10 mouse cellular contexts compared by ENCODE assay signal in genomic region chr2:162867516-162868029, GRCm38 (mm10).
A peak's percentile ranks its signal among the peaks of the same experiment; 100 is the strongest.
DNase-seq lines count a peak whose midpoint lies in the region; ATAC-seq lines count a peak whose summit lies in the region.
"Had no signal": no experiment of that assay in that cellular context is flagged by ENCODE, and none has a peak within 500 bp of the region (broad histone marks: within the 10 kb centered on the region; RNA-seq: fewer than 3 reads in every experiment).

No protein-coding gene starts in this region.

- H3K27me3 ChIP-seq in heart, embryonic 10.5 days (ENCODE audit: insufficient read depth, poor library complexity, severe bottlenecking) = peaks cover 23% of the 10 kb centered on the region
- H3K27me3 ChIP-seq in hindbrain, embryonic 13.5 days = peaks cover 13% of the 10 kb centered on the region; the same call in 1 of the 2 replicates
- H3K27me3 ChIP-seq in midbrain, embryonic 15.5 days (replicated peaks) = no peaks in the 10 kb centered on the region

- 0 out of 2 replicates have a peak overlapping the region, but pooled peaks have one; percentile 6 for H3K9ac ChIP-seq in hindbrain, embryonic 13.5 days
- peak overlapping the region; percentile 13; the same call in 1 of the 2 replicates for H3K9ac ChIP-seq in midbrain, embryonic 15.5 days

- peak overlapping the region; percentile 52 for H3K4me3 ChIP-seq in heart, embryonic 10.5 days
- peak overlapping the region; percentile 25 for H3K4me3 ChIP-seq in hindbrain, embryonic 13.5 days
- H3K4me3 ChIP-seq in midbrain, embryonic 15.5 days = peak overlapping the region; percentile 26

- 7% methylated on average over 15 of the region's 15 CpGs for WGBS in heart, embryonic 10.5 days
- 4% methylated on average over 15 of the region's 15 CpGs for WGBS in hindbrain, embryonic 13.5 days
- under 1% methylated on average over 15 of the region's 15 CpGs for WGBS in midbrain, embryonic 15.5 days

- intact Hi-C loops in heart, postnatal 10 days (cut with DNase I) = no loop called here

- ATAC-seq in hindbrain, embryonic 13.5 days (ENCODE audit: low FRiP score) = no peak
- ATAC-seq in midbrain, embryonic 15.5 days (replicated peaks) = no peak
- ATAC-seq in inflammation-experienced regulatory T-cells, adult 6 months = no peak

- H3K27ac ChIP-seq in heart, embryonic 10.5 days = no peak overlapping the region
- no peak overlapping the region for H3K27ac ChIP-seq in hindbrain, embryonic 13.5 days
- H3K27ac ChIP-seq in midbrain, embryonic 15.5 days = no peak overlapping the region

- no peak for DNase-seq in heart, embryonic 10.5 days (ENCODE audit: low spot score)
- DNase-seq in heart, postnatal 10 days = no peak
- DNase-seq in embryo, embryonic 10.5 days (ENCODE audit: low spot score) = peak; percentile 46
- no peak for DNase-seq in ovary, postnatal 36 days (ENCODE audit: low spot score)
- no peak for DNase-seq in cerebellum, postnatal 4 days (ENCODE audit: low spot score in 2 of 2)
- DNase-seq: kidney, adult 18-20 months; lung, postnatal 4 days had no signal

- peak overlapping the region; percentile 53 for H3K4me2 ChIP-seq in hindbrain, embryonic 13.5 days
- peak overlapping the region; percentile 60 for H3K4me2 ChIP-seq in midbrain, embryonic 15.5 days

- no peaks in the 10 kb centered on the region for H3K4me1 ChIP-seq in heart, embryonic 10.5 days
- peaks cover 10% of the 10 kb centered on the region for H3K4me1 ChIP-seq in hindbrain, embryonic 13.5 days (replicated peaks)
- H3K4me1 ChIP-seq in midbrain, embryonic 15.5 days = peaks cover 16% of the 10 kb centered on the region

- H3K9me3 ChIP-seq in heart, embryonic 10.5 days = no peaks in the 10 kb centered on the region
- no peaks in the 10 kb centered on the region for H3K9me3 ChIP-seq in hindbrain, embryonic 13.5 days
- H3K9me3 ChIP-seq in midbrain, embryonic 15.5 days = no peaks in the 10 kb centered on the region

- no peaks in the 10 kb centered on the region for H3K36me3 ChIP-seq in heart, embryonic 10.5 days
- H3K36me3 ChIP-seq in hindbrain, embryonic 13.5 days = no peaks in the 10 kb centered on the region
- H3K36me3 ChIP-seq in midbrain, embryonic 15.5 days (replicated peaks) = no peaks in the 10 kb centered on the region
